Mouse (Mus musculus) intestine, embryonic 15.5 days (tissue): ENCODE measurements at regions not wholly inside any gene's neighbourhood (a gene's known extent, or its start where the extent isn't known, plus 50 kb on each side); places are given as distances from the start of the nearest gene placed in this dataset.

Experiments used
- ATAC-seq: fragments of 200-750 bp; cut with Nextera tagmentation; 2 replicates; pipeline ENCODE4 v1.8.0; 2017; ENCODE audit warnings: moderate TSS enrichment, moderate library complexity
- H3K27ac ChIP-seq: fragments of 300-500 bp; sonication (generic); 2 replicates; pipeline ENCODE4 v1.5.1; 2015; ENCODE audit warnings: mild to moderate bottlenecking, inconsistent platforms
- H3K27me3 ChIP-seq: fragments of 300-500 bp; sonication (generic); replicated peaks from 2 replicates; pipeline ENCODE4 v1.6.1; 2015; ENCODE audit warnings: inconsistent platforms
- H3K36me3 ChIP-seq: fragments of 300-500 bp; sonication (generic); 2 replicates; pipeline ENCODE4 v1.6.1; 2015; ENCODE audit warnings: inconsistent platforms
- H3K4me1 ChIP-seq: fragments of 300-500 bp; sonication (generic); replicated peaks from 2 replicates; pipeline ENCODE4 v1.6.1; 2015; ENCODE audit warnings: inconsistent platforms
- H3K4me2 ChIP-seq: fragments of 300-500 bp; sonication (generic); replicated peaks from 2 replicates; pipeline ENCODE4 v1.6.1; 2015; ENCODE audit warnings: mild to moderate bottlenecking, inconsistent platforms
- H3K4me3 ChIP-seq: fragments of 300-500 bp; sonication (generic); replicated peaks from 2 replicates; pipeline ENCODE4 v1.5.1; 2015; ENCODE audit warnings: inconsistent platforms
- H3K9ac ChIP-seq: fragments of 300-500 bp; sonication (generic); 2 replicates; pipeline ENCODE4 v1.6.1; 2015; ENCODE audit warnings: inconsistent platforms
- H3K9me3 ChIP-seq: fragments of 300-500 bp; sonication (generic); 2 replicates; pipeline ENCODE4 v1.6.1; 2016; ENCODE audit warnings: inconsistent platforms
- WGBS: fragments of 180-500 bp; shearing (Covaris S2); methylation state at CpG from one replicate; pipeline ENCODE4 v1.1.7; 2015; 5-methylcytosine and 5-hydroxymethylcytosine counted together

DNA sequence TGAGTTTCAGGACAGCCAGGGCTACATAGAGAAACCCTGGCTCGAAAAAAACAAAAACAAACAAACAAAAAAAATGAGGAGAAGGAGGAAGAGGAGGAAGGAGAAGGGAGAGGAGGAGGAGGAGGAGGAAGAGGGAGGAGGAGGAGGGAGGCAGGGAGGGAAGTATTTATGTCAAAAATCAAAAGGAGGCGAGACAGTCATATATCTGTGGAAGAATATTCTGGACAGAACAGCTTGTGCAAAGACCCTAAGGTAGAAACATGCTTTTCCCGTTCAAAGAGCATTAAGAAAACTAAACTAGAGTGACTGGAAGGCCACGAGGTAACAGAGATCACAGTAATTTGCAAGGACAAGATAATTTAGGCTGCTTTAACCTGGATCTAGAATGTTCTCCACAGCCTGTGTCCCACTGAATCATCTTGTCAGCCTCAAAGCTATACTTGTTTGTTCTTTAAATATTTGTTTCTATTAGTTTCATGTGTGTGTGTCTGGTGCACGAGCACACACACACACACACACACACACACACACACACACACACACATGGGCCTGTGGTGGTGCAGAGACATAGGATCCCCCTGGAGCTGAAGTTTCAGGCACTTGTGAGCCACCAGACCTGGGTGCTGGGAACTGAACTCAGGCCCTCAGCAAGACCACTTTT is 50.5 kb upstream of the Cpsf6 start:
- Histone ChIP-seq H3K4me2 (no peak overlapping the region), H3K9me3 (no peaks in the 10 kb centered on the region), H3K27ac (no peak overlapping the region), H3K4me3 (no peak overlapping the region), H3K27me3 (no peaks in the 10 kb centered on the region), H3K9ac (no peak overlapping the region), H3K36me3 (no peaks in the 10 kb centered on the region), H3K4me1 (peaks cover 5% of the 10 kb centered on the region)
- no peak for ATAC-seq
- WGBS = 78% methylated on average over 5 of the region's 5 CpGs

- Histone ChIP-seq H3K9ac (no peak overlapping the region), H3K27me3 (no peaks in the 10 kb centered on the region), H3K9me3 (no peaks in the 10 kb centered on the region), H3K27ac (no peak overlapping the region), H3K4me3 (no peak overlapping the region), H3K4me1 (no peaks in the 10 kb centered on the region), H3K36me3 (no peaks in the 10 kb centered on the region), H3K4me2 (no peak overlapping the region)
- ATAC-seq = no peak
- WGBS = 90% methylated on average over 19 of the region's 19 CpGs
These were observed 49.8 kb upstream of the Cpsf6 start for GRCm38 (mm10) chr10:117429459-117430183.
